Mouse (Mus musculus): Measurements from ENCODE around the gene Dgkh.

GRCm38 (mm10) chr14:78731240-78731639 lies 1.3 kb downstream of the Dgkh start:
- TF ChIP-seq POLR2A (IDR thresholded peaks at IDR 0.05; ENCODE audit: borderline replicate concordance, low read depth, low read length), result no peak
- no peak for TF ChIP-seq CTCF (IDR thresholded peaks at IDR 0.05; ENCODE audit: low read depth, low read length)
